Mouse (Mus musculus): Measurements from ENCODE around the gene Pole3.

- TF ChIP-seq CTCF (IDR thresholded peaks at IDR 0.05; ENCODE audit: low read depth) (no peak), EP300 (optimal IDR thresholded peaks at IDR 0.05) (no peak)
Measured at GRCm38 (mm10) chr4:62508839-62509238, 16.0 kb downstream of the Pole3 start.

Measured in stomach, postnatal 0 days (tissue).